Mouse (Mus musculus) CD4-positive, CD25-positive, alpha-beta regulatory T cell, adult 4 months (primary cell): Measurements from ENCODE around the gene Taf1c. TPM values are rescaled to one million over a fixed set of nuclear protein-coding genes. Genes with fewer than 3 reads are reported as not detected.
A peak's percentile ranks its signal among the peaks of the same experiment; 100 is the strongest.

Experiments used
- ATAC-seq: one replicate; pipeline ENCODE4 v1.8.0; 2017
- polyA plus RNA-seq, 2 experiments: library from polyadenylated mRNA; unstranded; fragments of 100-300 nt; shearing (Covaris generic); gene quantifications; one replicate each; pipeline ENCODE4 v1.2.1; 2017

Gene Taf1c
- polyA plus RNA-seq, 2 experiments from 2014 or later = 13.3 to 17.1 TPM

- peak; percentile 78 for ATAC-seq
Observed at GRCm38 (mm10) chr8:119569881-119570280, 35.1 kb downstream of the Taf1c start.

GRCm38 (mm10) chr8:119568951-119569350 lies 36.1 kb downstream of the Taf1c start:
- ATAC-seq = peak; percentile 38

- ATAC-seq = no peak
Observed at GRCm38 (mm10) chr8:119568251-119568650, 36.8 kb downstream of the Taf1c start.

GRCm38 (mm10) chr8:119566367-119566766 lies 38.7 kb downstream of the Taf1c start:
- ATAC-seq = no peak

- ATAC-seq = no peak
Observed at GRCm38 (mm10) chr8:119563849-119564251, 41.2 kb downstream of the Taf1c start.

GRCm38 (mm10) chr8:119559402-119559720 lies 45.7 kb downstream of the Taf1c start:
- ATAC-seq = no peak

GRCm38 (mm10) chr8:119558603-119559401 lies 46.2 kb downstream of the Taf1c start, which contains the start of gene Mbtps1:
Mbtps1 (minus strand) TSS chr8:119558735.
- peak; percentile 95 for ATAC-seq

- ATAC-seq = peak; percentile 71
Observed at GRCm38 (mm10) chr8:119557821-119558602, 47.0 kb downstream of the Taf1c start.

GRCm38 (mm10) chr8:119557132-119557531 lies 47.9 kb downstream of the Taf1c start:
- no peak for ATAC-seq

GRCm38 (mm10) chr8:119555861-119556260 lies 49.2 kb downstream of the Taf1c start:
- no peak for ATAC-seq

- no peak for ATAC-seq
Observed at GRCm38 (mm10) chr8:119552967-119553366, 52.1 kb downstream of the Taf1c start.

- ATAC-seq = peak; percentile 11
Observed at GRCm38 (mm10) chr8:119548560-119549113, 56.4 kb downstream of the Taf1c start.

Other genes with a start within 250 kb of the Taf1c start
- 1 to 10 TPM; 4.5 to 5.6 TPM for gene Mlycd, start 210.3 kb downstream of the Taf1c start, polyA plus RNA-seq
- 10 to 100 TPM; 16.7 to 26.0 TPM for gene Osgin1, start 171.1 kb downstream of the Taf1c start, polyA plus RNA-seq
- not detected for gene Necab2, start 158.5 kb downstream of the Taf1c start, polyA plus RNA-seq
- gene Slc38a8, start 103.5 kb downstream of the Taf1c start, polyA plus RNA-seq = not detected
- gene Mbtps1, start 46.5 kb downstream of the Taf1c start, polyA plus RNA-seq = 10 to 100 TPM; 45.9 to 90.2 TPM
- gene Hsdl1, start 30.0 kb downstream of the Taf1c start, polyA plus RNA-seq = 10 to 100 TPM; 68.3 to 83.5 TPM
- gene Dnaaf1, start 30.0 kb downstream of the Taf1c start, polyA plus RNA-seq = not detected
- not detected for gene Adad2, start 7.5 kb upstream of the Taf1c start, polyA plus RNA-seq
- not detected for gene Kcng4, start 30.5 kb upstream of the Taf1c start, polyA plus RNA-seq
- not detected for gene Wfdc1, start 61.1 kb upstream of the Taf1c start, polyA plus RNA-seq
- under 1 TPM in 1 of 2 experiments, not detected in 1; 0.18 TPM for gene Atp2c2, start 94.8 kb upstream of the Taf1c start, polyA plus RNA-seq
- gene Tldc1, start 173.2 kb upstream of the Taf1c start, polyA plus RNA-seq = 10 to 100 TPM in 1 of 2 experiments, 1 to 10 TPM in 1; 6.5 to 14.3 TPM
- gene Cotl1, start 235.3 kb upstream of the Taf1c start, polyA plus RNA-seq = 100 to 1,000 TPM; 131 to 191 TPM